Mouse (Mus musculus) liver, embryonic 14.5 days (tissue): ENCODE measurements at regions not wholly inside any gene's neighbourhood (a gene's known extent, or its start where the extent isn't known, plus 50 kb on each side); places are given as distances from the start of the nearest gene placed in this dataset.
A peak's percentile ranks its signal among the peaks of the same experiment; 100 is the strongest.

Experiments
- CTCF ChIP-seq: IDR thresholded peaks from 2 replicates; pipeline ENCODE4 v1.5.1; 2016; ENCODE audit warnings: antibody characterized with exemption, low read depth, control low read depth
- EP300 ChIP-seq: IDR thresholded peaks from 2 replicates; pipeline ENCODE4 v1.6.1; 2016; ENCODE audit warnings: antibody characterized with exemption, low read depth

- TF ChIP-seq CTCF (peak; percentile 30; the same call in 1 of the 2 replicates), EP300 (no peak)
These were observed 97.6 kb downstream of the Tm4sf1 start for GRCm38 (mm10) chr3:57204066-57204723.
